Mouse (Mus musculus): Measurements from ENCODE around the gene Crlf1. TPM values are rescaled to one million over a fixed set of nuclear protein-coding genes. Genes with fewer than 3 reads are reported as not detected.

Crlf1 gene
- polyA plus RNA-seq, 1 experiment from 2014 or later = 15.5 TPM

GRCm38 (mm10) chr8:70458462-70458861 lies 34.5 kb upstream of the Crlf1 start:
- Histone ChIP-seq H3K36me3 (ENCODE audit: control insufficient read depth, insufficient read depth, low read length) (no peaks in the 10 kb centered on the region), H3K27me3 (replicated peaks; ENCODE audit: control insufficient read depth, insufficient read depth, low read length) (no peaks in the 10 kb centered on the region), H3K9me3 (ENCODE audit: control insufficient read depth, low read length) (no peaks in the 10 kb centered on the region), H3K27ac (ENCODE audit: low read depth, low read length) (no peak overlapping the region), H3K9ac (ENCODE audit: low read depth, low read length) (no peak overlapping the region), H3K4me1 (ENCODE audit: control insufficient read depth, insufficient read depth, low read depth, low read length) (no peaks in the 10 kb centered on the region), H3K4me3 (ENCODE audit: low read length) (no peak overlapping the region), H3K4me2 (ENCODE audit: low read length) (no peak overlapping the region)
- WGBS = 94% methylated on average over 3 of the region's 3 CpGs
- no peak for ATAC-seq

- Histone ChIP-seq H3K9me3 (ENCODE audit: control insufficient read depth, low read length) (no peaks in the 10 kb centered on the region), H3K36me3 (ENCODE audit: control insufficient read depth, insufficient read depth, low read length) (no peaks in the 10 kb centered on the region), H3K9ac (ENCODE audit: low read depth, low read length) (no peak overlapping the region), H3K27ac (ENCODE audit: low read depth, low read length) (no peak overlapping the region), H3K4me1 (ENCODE audit: control insufficient read depth, insufficient read depth, low read depth, low read length) (no peaks in the 10 kb centered on the region), H3K4me2 (ENCODE audit: low read length) (no peak overlapping the region), H3K4me3 (ENCODE audit: low read length) (no peak overlapping the region), H3K27me3 (replicated peaks; ENCODE audit: control insufficient read depth, insufficient read depth, low read length) (no peaks in the 10 kb centered on the region)
- no peak for ATAC-seq
- WGBS = 93% methylated on average over 2 of the region's 2 CpGs
These were observed 33.3 kb upstream of the Crlf1 start for GRCm38 (mm10) chr8:70459636-70460035.

- WGBS = 92% methylated on average over 5 of the region's 5 CpGs
These were observed 32.8 kb upstream of the Crlf1 start for GRCm38 (mm10) chr8:70460199-70460598.

GRCm38 (mm10) chr8:70460606-70461005 lies 32.4 kb upstream of the Crlf1 start:
- no peaks in the 10 kb centered on the region for H3K27me3 ChIP-seq (replicated peaks; ENCODE audit: control insufficient read depth, insufficient read depth, low read length)
- no peak for ATAC-seq
- H3K9me3 ChIP-seq (ENCODE audit: control insufficient read depth, low read length) = no peaks in the 10 kb centered on the region
- H3K36me3 ChIP-seq (ENCODE audit: control insufficient read depth, insufficient read depth, low read length) = no peaks in the 10 kb centered on the region
- 72% methylated on average over 9 of the region's 9 CpGs for WGBS
- H3K27ac ChIP-seq (ENCODE audit: low read depth, low read length) = no peak overlapping the region
- no peak overlapping the region for H3K9ac ChIP-seq (ENCODE audit: low read depth, low read length)
- no peak overlapping the region for H3K4me2 ChIP-seq (ENCODE audit: low read length)
- H3K4me3 ChIP-seq (ENCODE audit: low read length) = no peak overlapping the region
- H3K4me1 ChIP-seq (ENCODE audit: control insufficient read depth, insufficient read depth, low read depth, low read length) = no peaks in the 10 kb centered on the region

More at GRCm38 (mm10) chr8:70460199-70460598, 32.8 kb upstream of the Crlf1 start:
- Histone ChIP-seq H3K27me3 (replicated peaks; ENCODE audit: control insufficient read depth, insufficient read depth, low read length) (no peaks in the 10 kb centered on the region), H3K4me3 (ENCODE audit: low read length) (no peak overlapping the region), H3K36me3 (ENCODE audit: control insufficient read depth, insufficient read depth, low read length) (no peaks in the 10 kb centered on the region), H3K27ac (ENCODE audit: low read depth, low read length) (no peak overlapping the region), H3K4me2 (ENCODE audit: low read length) (no peak overlapping the region), H3K4me1 (ENCODE audit: control insufficient read depth, insufficient read depth, low read depth, low read length) (no peaks in the 10 kb centered on the region), H3K9me3 (ENCODE audit: control insufficient read depth, low read length) (no peaks in the 10 kb centered on the region), H3K9ac (ENCODE audit: low read depth, low read length) (no peak overlapping the region)
- ATAC-seq = no peak

GRCm38 (mm10) chr8:70461765-70462515 lies 31.0 kb upstream of the Crlf1 start:
- Histone ChIP-seq H3K9me3 (ENCODE audit: control insufficient read depth, low read length) (no peaks in the 10 kb centered on the region), H3K4me1 (ENCODE audit: control insufficient read depth, insufficient read depth, low read depth, low read length) (no peaks in the 10 kb centered on the region), H3K4me3 (ENCODE audit: low read length) (no peak overlapping the region), H3K4me2 (ENCODE audit: low read length) (no peak overlapping the region), H3K27me3 (replicated peaks; ENCODE audit: control insufficient read depth, insufficient read depth, low read length) (no peaks in the 10 kb centered on the region), H3K9ac (ENCODE audit: low read depth, low read length) (no peak overlapping the region), H3K36me3 (ENCODE audit: control insufficient read depth, insufficient read depth, low read length) (peaks cover 3% of the 10 kb centered on the region; the same call in 1 of the 2 replicates), H3K27ac (ENCODE audit: low read depth, low read length) (no peak overlapping the region)
- WGBS = 89% methylated on average over 16 of the region's 16 CpGs
- no peak for ATAC-seq

- H3K27me3 ChIP-seq (replicated peaks; ENCODE audit: control insufficient read depth, insufficient read depth, low read length) = no peaks in the 10 kb centered on the region
- peaks cover 3% of the 10 kb centered on the region; the same call in 1 of the 2 replicates for H3K36me3 ChIP-seq (ENCODE audit: control insufficient read depth, insufficient read depth, low read length)
- 92% methylated on average over 8 of the region's 8 CpGs for WGBS
- H3K4me2 ChIP-seq (ENCODE audit: low read length) = no peak overlapping the region
- no peak overlapping the region for H3K4me3 ChIP-seq (ENCODE audit: low read length)
- ATAC-seq = no peak
- H3K4me1 ChIP-seq (ENCODE audit: control insufficient read depth, insufficient read depth, low read depth, low read length) = no peaks in the 10 kb centered on the region
- H3K9me3 ChIP-seq (ENCODE audit: control insufficient read depth, low read length) = no peaks in the 10 kb centered on the region
- no peak overlapping the region for H3K27ac ChIP-seq (ENCODE audit: low read depth, low read length)
- no peak overlapping the region for H3K9ac ChIP-seq (ENCODE audit: low read depth, low read length)
These were observed 30.5 kb upstream of the Crlf1 start for GRCm38 (mm10) chr8:70462516-70462813.

- H3K4me3 ChIP-seq (ENCODE audit: low read length) = no peak overlapping the region
- no peak overlapping the region for H3K27ac ChIP-seq (ENCODE audit: low read depth, low read length)
- no peaks in the 10 kb centered on the region for H3K27me3 ChIP-seq (replicated peaks; ENCODE audit: control insufficient read depth, insufficient read depth, low read length)
- 46% methylated on average over 4 of the region's 4 CpGs for WGBS
- ATAC-seq = no peak
- no peaks in the 10 kb centered on the region for H3K9me3 ChIP-seq (ENCODE audit: control insufficient read depth, low read length)
- H3K36me3 ChIP-seq (ENCODE audit: control insufficient read depth, insufficient read depth, low read length) = peaks cover 3% of the 10 kb centered on the region; the same call in 1 of the 2 replicates
- no peak overlapping the region for H3K4me2 ChIP-seq (ENCODE audit: low read length)
- no peaks in the 10 kb centered on the region for H3K4me1 ChIP-seq (ENCODE audit: control insufficient read depth, insufficient read depth, low read depth, low read length)
- H3K9ac ChIP-seq (ENCODE audit: low read depth, low read length) = no peak overlapping the region
These were observed 29.7 kb upstream of the Crlf1 start for GRCm38 (mm10) chr8:70463306-70463705.

- 92% methylated on average over 6 of the region's 6 CpGs for WGBS
- H3K4me1 ChIP-seq (ENCODE audit: control insufficient read depth, insufficient read depth, low read depth, low read length) = peaks cover 2% of the 10 kb centered on the region; the same call in 1 of the 2 replicates
These were observed 28.8 kb upstream of the Crlf1 start for GRCm38 (mm10) chr8:70464162-70464561.

GRCm38 (mm10) chr8:70465701-70466100 lies 27.3 kb upstream of the Crlf1 start:
- no peak overlapping the region for H3K4me3 ChIP-seq (ENCODE audit: low read length)
- WGBS = 98% methylated on average over 4 of the region's 4 CpGs
- H3K4me1 ChIP-seq (ENCODE audit: control insufficient read depth, insufficient read depth, low read depth, low read length) = peaks cover 6% of the 10 kb centered on the region
- H3K36me3 ChIP-seq (ENCODE audit: control insufficient read depth, insufficient read depth, low read length) = peaks cover 3% of the 10 kb centered on the region; the same call in 1 of the 2 replicates
- H3K4me2 ChIP-seq (ENCODE audit: low read length) = no peak overlapping the region
- H3K27ac ChIP-seq (ENCODE audit: low read depth, low read length) = no peak overlapping the region
- H3K9me3 ChIP-seq (ENCODE audit: control insufficient read depth, low read length) = no peaks in the 10 kb centered on the region
- H3K27me3 ChIP-seq (replicated peaks; ENCODE audit: control insufficient read depth, insufficient read depth, low read length) = no peaks in the 10 kb centered on the region
- no peak for ATAC-seq
- no peak overlapping the region for H3K9ac ChIP-seq (ENCODE audit: low read depth, low read length)

More at GRCm38 (mm10) chr8:70464162-70464561, 28.8 kb upstream of the Crlf1 start:
- H3K9me3 ChIP-seq (ENCODE audit: control insufficient read depth, low read length) = no peaks in the 10 kb centered on the region
- no peak overlapping the region for H3K4me2 ChIP-seq (ENCODE audit: low read length)
- H3K4me3 ChIP-seq (ENCODE audit: low read length) = no peak overlapping the region
- no peaks in the 10 kb centered on the region for H3K27me3 ChIP-seq (replicated peaks; ENCODE audit: control insufficient read depth, insufficient read depth, low read length)
- H3K9ac ChIP-seq (ENCODE audit: low read depth, low read length) = no peak overlapping the region
- ATAC-seq = 0 out of 2 replicates have a peak, but pooled peaks have one; percentile 4
- H3K27ac ChIP-seq (ENCODE audit: low read depth, low read length) = no peak overlapping the region
- peaks cover 3% of the 10 kb centered on the region; the same call in 1 of the 2 replicates for H3K36me3 ChIP-seq (ENCODE audit: control insufficient read depth, insufficient read depth, low read length)

All from hindbrain, embryonic 16.5 days (tissue).